Mouse (Mus musculus) right cerebral cortex, postnatal 36 days (tissue): ENCODE measurements around the gene Prr5.

Experiments used
- DNase-seq, 2 experiments: peaks; one replicate each; pipeline ENCODE4 v3.0.0; 2022; ENCODE audit warnings: low spot score in 2 of 2, mixed read lengths in 1 of 2

Gene Prr5

GRCm38 (mm10) chr15:84668938-84669747 is at the start of gene Prr5:
Prr5 (plus strand) TSS chr15:84669620.
- DNase-seq: no peak

- DNase-seq: no peak
These were observed 49.4 kb upstream of the Prr5 start for GRCm38 (mm10) chr15:84620028-84620427.

- DNase-seq: peak in 1 of 2 experiments; percentile 47
These were observed 47.5 kb upstream of the Prr5 start for GRCm38 (mm10) chr15:84621722-84622428.

GRCm38 (mm10) chr15:84624870-84625269 is 44.5 kb upstream of the Prr5 start:
- no peak for DNase-seq

GRCm38 (mm10) chr15:84625712-84626414 is 43.6 kb upstream of the Prr5 start:
- no peak for DNase-seq

- peak; percentile 49 to 68 for DNase-seq
These were observed 42.1 kb upstream of the Prr5 start for GRCm38 (mm10) chr15:84627308-84627707.

GRCm38 (mm10) chr15:84629680-84630079 is 39.7 kb upstream of the Prr5 start:
- DNase-seq: no peak

GRCm38 (mm10) chr15:84631560-84631959 is 37.9 kb upstream of the Prr5 start:
- DNase-seq: peak in 1 of 2 experiments; percentile 66

GRCm38 (mm10) chr15:84634361-84634760 is 35.1 kb upstream of the Prr5 start:
- no peak for DNase-seq

GRCm38 (mm10) chr15:84638405-84638804 is 31.0 kb upstream of the Prr5 start:
- DNase-seq: no peak

GRCm38 (mm10) chr15:84639072-84639450 is 30.4 kb upstream of the Prr5 start:
- DNase-seq: no peak

GRCm38 (mm10) chr15:84639451-84640136 is 29.8 kb upstream of the Prr5 start:
- DNase-seq: peak; percentile 43 to 47

GRCm38 (mm10) chr15:84640722-84641121 is 28.7 kb upstream of the Prr5 start:
- no peak for DNase-seq

- DNase-seq: no peak
These were observed 28.3 kb upstream of the Prr5 start for GRCm38 (mm10) chr15:84641127-84641526.

GRCm38 (mm10) chr15:84641948-84642347 is 27.5 kb upstream of the Prr5 start:
- no peak for DNase-seq

- no peak for DNase-seq
These were observed 26.2 kb upstream of the Prr5 start for GRCm38 (mm10) chr15:84643178-84643577.

- no peak for DNase-seq
These were observed 17.9 kb upstream of the Prr5 start for GRCm38 (mm10) chr15:84651481-84651880.

GRCm38 (mm10) chr15:84653151-84653550 is 16.3 kb upstream of the Prr5 start:
- DNase-seq: no peak

- DNase-seq: no peak
These were observed 15.1 kb upstream of the Prr5 start for GRCm38 (mm10) chr15:84653979-84654966.

GRCm38 (mm10) chr15:84654975-84655374 is 14.4 kb upstream of the Prr5 start:
- no peak for DNase-seq

GRCm38 (mm10) chr15:84656689-84657088 is 12.7 kb upstream of the Prr5 start:
- DNase-seq: no peak
